Mouse (Mus musculus): Measurements from ENCODE around the gene Fam53b.

DNA sequence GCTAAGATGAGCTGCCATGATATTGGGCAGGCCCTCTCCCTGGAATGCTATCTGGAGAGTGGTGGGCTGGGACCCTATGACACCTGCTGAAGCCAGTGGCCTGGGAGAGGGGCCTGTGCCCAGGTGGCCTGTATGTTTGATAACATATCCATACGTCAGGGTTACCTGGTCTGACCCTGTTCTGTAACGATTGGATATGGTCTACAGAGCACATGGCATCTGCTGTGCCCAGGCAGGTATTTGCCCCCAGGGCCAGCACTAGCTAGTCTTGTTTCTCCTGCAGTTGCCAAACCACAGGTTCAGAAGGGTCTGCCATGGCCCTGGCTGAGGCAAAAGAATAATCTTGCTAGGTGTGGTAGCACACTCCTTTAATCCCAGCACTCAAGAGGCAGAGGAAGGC is 120.1 kb downstream of the Fam53b start:
- TF ChIP-seq CTCF (IDR thresholded peaks at IDR 0.05; ENCODE audit: low read depth) (no peak), EP300 (IDR thresholded peaks at IDR 0.05; ENCODE audit: low read depth) (no peak)

Measured in liver, embryonic 14.5 days (tissue).